Mouse (Mus musculus) limb, embryonic 12.5 days (tissue): Measurements from ENCODE around the gene Ceacam9. TPM values are rescaled to one million over a fixed set of nuclear protein-coding genes. Genes with fewer than 3 reads are reported as not detected.

Source experiments
- polyA plus RNA-seq: library from polyadenylated mRNA; unstranded; fragments of >200 nt; fragmentation: Nextera tagmentation; extraction: Ambion mirVana; gene quantifications from 2 replicates; pipeline ENCODE4 v1.2.1, GENCODE M21; 2016

Gene Ceacam9
- polyA plus RNA-seq, 1 experiment from 2014 or later: not detected

Other genes with a start within 250 kb of the Ceacam9 start
- 0.42 and 0.44 TPM in 2 replicates for gene Npas1, start 244.2 kb upstream of the Ceacam9 start, polyA plus RNA-seq
- 25.6 and 30.3 TPM in 2 replicates for gene Arhgap35, start 106.9 kb upstream of the Ceacam9 start, polyA plus RNA-seq
- gene Ceacam15, start 46.2 kb upstream of the Ceacam9 start, polyA plus RNA-seq: not detected in 2 replicates
- 239 and 245 TPM in 2 replicates for gene Ap2s1, start 16.5 kb downstream of the Ceacam9 start, polyA plus RNA-seq
- gene Slc1a5, start 59.4 kb downstream of the Ceacam9 start, polyA plus RNA-seq: 43.7 and 48.7 TPM in 2 replicates
- gene Strn4, start 94.0 kb downstream of the Ceacam9 start, polyA plus RNA-seq: 148 and 155 TPM in 2 replicates
- gene Fkrp, start 94.8 kb downstream of the Ceacam9 start, polyA plus RNA-seq: 33.1 and 34.8 TPM in 2 replicates
- 16.0 and 16.2 TPM in 2 replicates for gene Prkd2, start 121.0 kb downstream of the Ceacam9 start, polyA plus RNA-seq
- 9.8 and 12.5 TPM in 2 replicates for gene Dact3, start 153.4 kb downstream of the Ceacam9 start, polyA plus RNA-seq
- 13.2 and 16.2 TPM in 2 replicates for gene Gng8, start 169.9 kb downstream of the Ceacam9 start, polyA plus RNA-seq
- gene Ptgir, start 184.6 kb downstream of the Ceacam9 start, polyA plus RNA-seq: 0.96 and 1.1 TPM in 2 replicates
- gene Calm3, start 202.2 kb downstream of the Ceacam9 start, polyA plus RNA-seq: 108 and 123 TPM in 2 replicates
- gene Pnmal2, start 222.8 kb downstream of the Ceacam9 start, polyA plus RNA-seq: 16.6 and 16.9 TPM in 2 replicates
- gene Pnmal1, start 237.8 kb downstream of the Ceacam9 start, polyA plus RNA-seq: 1.4 and 1.5 TPM in 2 replicates